Mouse (Mus musculus) intestine, embryonic 14.5 days (tissue): Measurements from ENCODE around the gene Abhd18. TPM values are rescaled to one million over a fixed set of nuclear protein-coding genes. Genes with fewer than 3 reads are reported as not detected.

Experiments used
- ATAC-seq: fragments of 200-750 bp; cut with Nextera tagmentation; replicated peaks from 2 replicates; pipeline ENCODE4 v1.8.0; 2017; ENCODE audit warnings: low read depth, moderate number of reproducible peaks, moderate TSS enrichment, moderate library complexity; ENCODE audit not compliant: low FRiP score, low TSS enrichment
- DNase-seq: peaks from one replicate; pipeline ENCODE4 v3.0.0-alpha.2; 2018; ENCODE audit warnings: low spot score
- H3K27ac ChIP-seq: fragments of 300-500 bp; sonication (generic); 2 replicates; pipeline ENCODE4 v1.5.1; 2014; ENCODE audit warnings: low read depth, mild to moderate bottlenecking, control low read depth
- H3K27me3 ChIP-seq: fragments of 300-500 bp; sonication (generic); replicated peaks from 2 replicates; pipeline ENCODE4 v1.6.1; 2014; ENCODE audit warnings: low read length, control low read depth; ENCODE audit not compliant: control insufficient read depth, insufficient read depth
- H3K36me3 ChIP-seq: fragments of 300-500 bp; sonication (generic); 2 replicates; pipeline ENCODE4 v1.6.1; 2014; ENCODE audit warnings: low read length, control low read depth; ENCODE audit not compliant: control insufficient read depth, insufficient read depth
- H3K4me1 ChIP-seq: fragments of 300-500 bp; sonication (generic); replicated peaks from 2 replicates; pipeline ENCODE4 v1.6.1; 2014; ENCODE audit warnings: low read length, control low read depth, mixed read lengths; ENCODE audit not compliant: control insufficient read depth, insufficient read depth
- H3K4me2 ChIP-seq: fragments of 300-500 bp; sonication (generic); 2 replicates; pipeline ENCODE4 v1.6.1; 2014; ENCODE audit warnings: low read length
- H3K4me3 ChIP-seq: fragments of 300-500 bp; sonication (generic); 2 replicates; pipeline ENCODE4 v1.5.1; 2014; ENCODE audit warnings: low read depth, low read length, control low read depth, mixed read lengths
- H3K9ac ChIP-seq: fragments of 300-500 bp; sonication (generic); 2 replicates; pipeline ENCODE4 v1.6.1; 2014; ENCODE audit warnings: mild to moderate bottlenecking, low read length
- H3K9me3 ChIP-seq: fragments of 300-500 bp; sonication (generic); 2 replicates; pipeline ENCODE4 v1.6.1; 2016; ENCODE audit warnings: low read length, control low read depth; ENCODE audit not compliant: control insufficient read depth
- WGBS: fragments of 180-500 bp; shearing (Covaris S2); extraction: QIAGEN DNeasy Blood & Tissue Kit; methylation state at CpG from one replicate; pipeline ENCODE4 v1.1.7; 2014; 5-methylcytosine and 5-hydroxymethylcytosine counted together
- polyA plus RNA-seq: library from polyadenylated mRNA; unstranded; fragments of >200 nt; fragmentation: Nextera tagmentation; extraction: Ambion mirVana; gene quantifications from 2 replicates; pipeline ENCODE4 v1.2.1, GENCODE M21; 2014

Abhd18 gene
- polyA plus RNA-seq, 1 experiment from 2014 or later: 5.7 TPM

DNA sequence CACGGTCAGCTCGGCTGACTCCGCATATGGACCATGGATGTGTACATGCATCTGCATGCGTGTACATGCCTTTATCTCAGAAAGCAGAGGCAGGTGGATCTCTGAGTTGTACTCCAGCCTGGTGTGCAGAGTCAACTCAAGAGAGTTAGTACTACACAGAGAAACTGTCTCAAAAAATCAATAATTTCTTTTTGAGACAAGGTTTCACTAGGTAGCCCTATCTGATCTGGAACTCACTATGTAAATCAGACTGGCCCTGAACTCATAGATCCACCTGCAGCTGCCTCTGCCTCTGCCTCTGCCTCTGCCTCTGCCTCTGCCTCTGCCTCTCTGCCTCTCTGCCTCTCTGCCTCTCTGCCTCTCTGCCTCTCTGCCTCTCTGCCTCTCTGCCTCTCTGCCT, 91.8 kb downstream of the Abhd18 start:
- Histone ChIP-seq H3K36me3 (0 out of 2 replicates have a peak, but pooled peaks cover 3% of the 10 kb centered on the region), H3K27me3 (no peaks in the 10 kb centered on the region), H3K27ac (no peak overlapping the region), H3K4me3 (no peak overlapping the region), H3K9ac (no peak overlapping the region), H3K9me3 (no peaks in the 10 kb centered on the region), H3K4me1 (no peaks in the 10 kb centered on the region), H3K4me2 (no peak overlapping the region)
- ATAC-seq (no peak), DNase-seq (no peak)
- 91% methylated on average over 4 of the region's 4 CpGs for WGBS

DNA sequence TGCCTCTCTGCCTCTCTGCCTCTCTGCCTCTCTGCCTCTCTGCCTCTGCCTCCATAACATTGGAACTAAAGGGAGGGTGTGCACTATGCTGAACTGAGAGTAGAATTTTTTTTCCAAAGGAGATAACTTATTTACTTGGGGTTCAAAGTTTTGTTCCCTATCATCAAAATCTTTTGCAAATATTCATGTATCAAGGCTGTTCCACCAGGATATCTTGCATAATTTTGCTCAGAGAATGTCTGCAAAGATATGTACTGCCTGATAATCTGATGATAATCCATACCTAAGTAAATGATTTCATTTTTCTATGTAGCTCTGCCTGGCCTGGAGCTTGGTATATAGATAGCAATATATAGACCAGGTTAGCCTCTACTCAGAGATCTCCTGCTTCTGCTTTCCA, 92.2 kb downstream of the Abhd18 start:
- no peaks in the 10 kb centered on the region for H3K9me3 ChIP-seq
- H3K36me3 ChIP-seq: no peaks in the 10 kb centered on the region
- H3K4me1 ChIP-seq: no peaks in the 10 kb centered on the region
- H3K27ac ChIP-seq: no peak overlapping the region
- no peak for ATAC-seq
- DNase-seq: no peak
- no peak overlapping the region for H3K4me3 ChIP-seq
- no peak overlapping the region for H3K9ac ChIP-seq
- H3K27me3 ChIP-seq: no peaks in the 10 kb centered on the region
- H3K4me2 ChIP-seq: no peak overlapping the region

DNA sequence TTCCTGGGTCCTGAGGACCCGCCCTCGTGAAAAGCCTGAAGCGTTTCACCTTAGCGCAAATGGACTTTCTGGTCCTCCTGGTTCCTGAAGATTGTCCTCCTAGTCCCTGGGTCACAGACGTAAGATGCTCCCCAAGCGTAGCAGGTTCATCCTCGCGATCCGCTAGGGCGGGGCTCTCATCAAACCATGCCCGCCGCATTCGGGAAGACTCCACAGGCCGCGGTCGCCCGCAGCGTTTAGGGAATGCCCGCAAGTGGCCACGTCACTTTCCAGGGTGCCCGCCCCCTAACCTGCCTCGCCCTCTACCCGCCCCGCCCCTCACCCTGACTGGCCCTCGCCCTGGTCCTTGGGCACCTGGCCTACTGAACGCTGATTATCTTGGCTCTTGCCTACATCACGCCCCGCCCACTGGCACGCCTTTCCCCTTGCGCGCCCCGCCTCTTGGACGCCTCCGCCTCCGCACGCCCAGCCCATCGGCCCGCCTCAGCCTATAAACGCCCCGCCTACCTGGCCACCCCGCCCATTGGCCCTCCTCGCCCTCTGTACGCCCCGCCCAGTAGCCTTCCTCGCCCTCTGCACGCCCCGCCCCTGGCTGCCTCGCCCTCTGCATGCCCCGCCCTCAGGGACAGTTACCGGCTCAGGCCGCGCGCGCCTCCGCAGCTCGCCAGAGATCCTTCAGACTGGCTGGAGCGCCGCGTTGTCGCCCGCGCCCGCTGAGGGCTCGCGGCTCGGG, 102.6 kb downstream of the Abhd18 start, which contains the start of gene Larp1b:
Larp1b (plus strand) TSS at position 659 of the 733 bp plus-strand sequence.
- Histone ChIP-seq H3K27me3 (peaks cover 8% of the 10 kb centered on the region; the same call in 1 of the 2 replicates), H3K36me3 (no peaks in the 10 kb centered on the region), H3K4me1 (peaks cover 7% of the 10 kb centered on the region; the same call in 1 of the 2 replicates), H3K9ac (peak within 1 kb of the TSS; percentile 44), H3K4me2 (peak within 1 kb of the TSS; percentile 95), H3K9me3 (no peaks in the 10 kb centered on the region), H3K27ac (peak within 1 kb of the TSS; percentile 62), H3K4me3 (peak within 1 kb of the TSS; percentile 61)
- peak; percentile 99 for DNase-seq
- WGBS: 1% methylated on average over 64 of the region's 66 CpGs
- ATAC-seq: peak; percentile 95

DNA sequence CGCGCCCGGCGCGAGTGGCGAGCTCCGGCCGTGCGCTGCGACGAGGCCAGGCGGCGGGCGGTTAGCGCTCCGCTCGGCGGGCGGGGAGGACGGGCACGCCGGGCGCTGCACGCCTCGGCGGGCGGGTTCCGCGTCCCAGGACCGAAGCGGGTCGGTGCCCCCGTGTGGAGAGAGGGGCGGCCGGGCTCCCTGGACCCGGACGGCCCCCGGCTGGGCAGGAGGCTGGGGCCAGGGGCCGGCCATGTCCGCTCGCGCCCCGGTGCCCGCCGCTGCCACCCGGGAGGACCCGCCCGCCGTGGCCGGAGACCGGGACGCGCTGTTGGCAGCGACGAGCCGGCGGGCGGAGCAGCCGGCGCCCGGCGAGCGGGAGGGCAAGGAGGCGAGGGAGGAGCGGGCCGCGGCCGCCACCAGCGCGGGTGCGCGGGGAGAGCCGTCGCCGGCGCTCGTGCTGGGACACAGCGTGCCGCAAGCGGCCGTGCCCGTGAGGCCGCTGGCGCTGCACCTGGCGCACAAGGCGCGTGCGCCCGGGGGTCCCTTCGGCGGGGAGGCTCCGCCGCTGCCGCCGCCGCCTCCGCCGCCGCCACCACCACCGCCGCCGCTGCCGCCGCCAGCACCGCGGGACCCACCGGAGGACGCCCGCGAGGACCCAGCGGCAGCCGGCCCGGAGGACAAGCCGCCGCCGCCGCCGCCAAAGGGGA, 103.3 kb downstream of the Abhd18 start:
- under 1% methylated on average over 74 of the region's 118 CpGs for WGBS
- H3K27me3 ChIP-seq: peaks cover 8% of the 10 kb centered on the region; the same call in 1 of the 2 replicates
- no peaks in the 10 kb centered on the region for H3K9me3 ChIP-seq
- peaks cover 7% of the 10 kb centered on the region; the same call in 1 of the 2 replicates for H3K4me1 ChIP-seq
- peak overlapping the region; percentile 44 for H3K9ac ChIP-seq
- no peaks in the 10 kb centered on the region for H3K36me3 ChIP-seq
- H3K4me3 ChIP-seq: peak overlapping the region; percentile 61
- ATAC-seq (no peak; the same call in none of the 2 replicates), DNase-seq (no peak)
- peak overlapping the region; percentile 95 for H3K4me2 ChIP-seq
- peak overlapping the region; percentile 62 for H3K27ac ChIP-seq

DNA sequence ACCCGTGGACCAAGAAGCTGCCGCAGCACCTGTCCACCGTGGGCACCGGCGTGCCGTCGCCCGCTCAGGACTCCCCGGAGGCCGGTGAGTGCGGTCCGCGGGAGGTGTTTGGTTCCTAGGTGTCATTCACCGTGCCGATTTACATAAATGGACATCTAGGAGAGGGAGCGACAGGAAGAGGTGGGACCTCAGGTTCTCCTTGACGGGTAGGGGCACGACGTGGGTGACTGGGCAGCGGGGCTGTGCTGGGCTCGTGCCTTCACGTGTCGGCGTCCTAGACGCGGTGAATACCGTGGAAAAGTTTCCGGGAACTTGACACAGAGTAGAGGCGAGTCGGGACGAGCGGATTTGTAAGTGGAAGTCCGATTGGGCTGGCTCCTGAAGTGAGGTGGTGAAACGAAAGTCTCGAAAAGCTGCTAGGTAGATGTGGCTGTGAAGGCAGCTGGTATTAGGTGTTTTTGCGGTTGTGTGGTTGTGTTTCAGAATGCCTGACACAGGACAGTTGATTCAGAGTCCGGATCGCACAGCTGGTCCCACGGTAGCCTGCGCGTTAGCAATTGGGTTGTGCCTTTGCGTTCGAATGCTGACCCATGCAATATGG, 103.9 kb downstream of the Abhd18 start:
- no peaks in the 10 kb centered on the region for H3K9me3 ChIP-seq
- H3K4me3 ChIP-seq: peak overlapping the region; percentile 61
- no peak overlapping the region; the same call in 1 of the 2 replicates for H3K27ac ChIP-seq
- H3K9ac ChIP-seq: peak overlapping the region; percentile 44
- ATAC-seq (no peak), DNase-seq (peak; percentile 79)
- peaks cover 8% of the 10 kb centered on the region; the same call in 1 of the 2 replicates for H3K27me3 ChIP-seq
- H3K4me2 ChIP-seq: peak overlapping the region; percentile 95
- peaks cover 7% of the 10 kb centered on the region; the same call in 1 of the 2 replicates for H3K4me1 ChIP-seq
- no peaks in the 10 kb centered on the region for H3K36me3 ChIP-seq
- WGBS: under 1% methylated on average over 40 of the region's 43 CpGs

DNA sequence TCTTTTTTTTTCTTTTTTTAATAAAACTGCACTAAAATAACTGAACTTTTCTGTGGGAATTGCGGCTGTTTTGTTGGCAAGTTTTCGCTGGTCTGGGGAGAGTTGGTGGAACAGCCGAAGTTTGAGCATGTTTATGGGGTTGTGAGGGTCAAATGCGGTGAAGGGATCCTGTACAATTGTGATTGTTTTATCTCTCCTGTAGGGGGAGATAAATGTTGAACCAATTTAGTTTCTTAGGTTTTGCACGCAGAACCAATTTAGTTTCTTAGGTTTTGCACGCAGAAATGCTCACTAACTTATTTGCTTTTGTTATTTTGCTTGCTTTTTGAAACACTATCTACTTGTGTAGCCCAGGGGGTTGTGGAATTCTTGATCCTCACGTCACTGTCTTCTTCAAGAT, 104.6 kb downstream of the Abhd18 start:
- peak overlapping the region; percentile 61 for H3K4me3 ChIP-seq
- no peak overlapping the region for H3K9ac ChIP-seq
- ATAC-seq (no peak), DNase-seq (peak; percentile 56)
- 17% methylated on average over 7 of the region's 7 CpGs for WGBS
- no peaks in the 10 kb centered on the region for H3K9me3 ChIP-seq
- peaks cover 7% of the 10 kb centered on the region; the same call in 1 of the 2 replicates for H3K4me1 ChIP-seq
- peaks cover 8% of the 10 kb centered on the region; the same call in 1 of the 2 replicates for H3K27me3 ChIP-seq
- peak overlapping the region; percentile 95 for H3K4me2 ChIP-seq
- H3K36me3 ChIP-seq: no peaks in the 10 kb centered on the region
- no peak overlapping the region for H3K27ac ChIP-seq

DNA sequence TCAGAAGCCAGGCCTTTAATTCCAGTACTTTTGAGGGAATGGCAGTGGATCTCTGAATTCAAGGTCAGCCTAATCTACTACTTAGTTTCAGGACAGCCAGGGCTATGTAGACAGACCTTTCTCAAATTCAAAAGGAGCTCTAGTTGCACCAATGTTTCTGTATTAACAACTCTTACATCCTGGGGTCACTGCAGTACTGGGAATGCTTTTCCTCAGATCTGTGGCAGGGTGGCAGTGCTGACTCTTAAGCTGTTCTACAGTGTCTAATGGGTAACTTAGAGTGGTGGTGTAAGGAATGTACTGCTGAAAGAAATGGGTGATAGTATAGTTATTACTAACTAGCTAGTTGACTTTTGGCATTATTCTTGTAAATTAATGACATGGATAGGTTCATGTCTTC, 105.8 kb downstream of the Abhd18 start:
- ATAC-seq: no peak
- Histone ChIP-seq H3K9me3 (no peaks in the 10 kb centered on the region), H3K27ac (no peak overlapping the region), H3K4me1 (peaks cover 7% of the 10 kb centered on the region; the same call in 1 of the 2 replicates), H3K9ac (no peak overlapping the region), H3K27me3 (peaks cover 8% of the 10 kb centered on the region; the same call in 1 of the 2 replicates), H3K4me3 (no peak overlapping the region), H3K36me3 (no peaks in the 10 kb centered on the region), H3K4me2 (no peak overlapping the region)
- DNase-seq: no peak

DNA sequence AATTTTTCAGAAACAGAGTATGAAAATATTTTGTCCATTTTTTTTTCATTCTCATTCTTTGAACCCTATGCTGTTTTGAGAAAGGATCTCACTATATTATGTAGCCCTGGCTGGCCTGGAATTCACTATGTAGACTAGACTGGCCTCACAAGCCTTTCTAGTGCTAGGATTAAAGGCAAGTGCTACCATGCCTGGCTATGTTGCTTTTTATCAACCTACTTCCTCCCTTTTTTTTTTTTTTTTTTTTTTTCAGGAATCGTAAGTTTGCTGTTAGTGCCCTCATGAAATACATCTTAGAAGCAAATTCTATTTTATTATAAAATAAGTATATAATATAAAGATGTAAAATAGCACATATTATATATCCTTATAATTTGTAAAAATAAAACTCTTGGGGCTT, 108.0 kb downstream of the Abhd18 start:
- no peak overlapping the region for H3K4me3 ChIP-seq
- peaks cover 7% of the 10 kb centered on the region; the same call in 1 of the 2 replicates for H3K4me1 ChIP-seq
- no peak overlapping the region for H3K27ac ChIP-seq
- no peak overlapping the region for H3K4me2 ChIP-seq
- no peak overlapping the region for H3K9ac ChIP-seq
- WGBS: 68% methylated on average over 1 of the region's 1 CpGs
- ATAC-seq (no peak), DNase-seq (no peak)
- no peaks in the 10 kb centered on the region for H3K9me3 ChIP-seq
- no peaks in the 10 kb centered on the region; the same call in 1 of the 2 replicates for H3K27me3 ChIP-seq
- H3K36me3 ChIP-seq: no peaks in the 10 kb centered on the region
